Mouse (Mus musculus) lung, embryonic 16.5 days (tissue): ENCODE measurements around the gene Hmmr. TPM values are rescaled to one million over a fixed set of nuclear protein-coding genes. Genes with fewer than 3 reads are reported as not detected.

ENCODE experiments used
- ATAC-seq: fragments of 200-750 bp; cut with Nextera tagmentation; 2 replicates; pipeline ENCODE4 v1.8.0; 2017; ENCODE audit warnings: low read depth, mild to moderate bottlenecking, moderate library complexity
- H3K27ac ChIP-seq: fragments of 300-500 bp; sonication (generic); 2 replicates; pipeline ENCODE4 v1.5.1; 2014; ENCODE audit warnings: mild to moderate bottlenecking, control low read depth, low read length
- H3K27me3 ChIP-seq: fragments of 300-500 bp; sonication (generic); 2 replicates; pipeline ENCODE4 v1.6.1; 2014; ENCODE audit warnings: low read depth, low read length, mixed read lengths; ENCODE audit not compliant: control insufficient read depth, insufficient read depth
- H3K36me3 ChIP-seq: fragments of 300-500 bp; sonication (generic); 2 replicates; pipeline ENCODE4 v1.6.1; 2014; ENCODE audit warnings: low read length; ENCODE audit not compliant: control insufficient read depth, insufficient read depth
- H3K4me1 ChIP-seq: fragments of 300-500 bp; sonication (generic); replicated peaks from 2 replicates; pipeline ENCODE4 v1.6.1; 2014; ENCODE audit warnings: low read length, mixed read lengths; ENCODE audit not compliant: control insufficient read depth, insufficient read depth
- H3K4me2 ChIP-seq: fragments of 300-500 bp; sonication (generic); 2 replicates; pipeline ENCODE4 v1.6.1; 2014; ENCODE audit warnings: low read depth, low read length, control low read depth
- H3K4me3 ChIP-seq: fragments of 300-500 bp; sonication (generic); 2 replicates; pipeline ENCODE4 v1.5.1; 2014; ENCODE audit warnings: mild to moderate bottlenecking, low read length, control low read depth
- H3K9ac ChIP-seq: fragments of 300-500 bp; sonication (generic); 2 replicates; pipeline ENCODE4 v1.6.1; 2014; ENCODE audit warnings: low read length, control low read depth
- H3K9me3 ChIP-seq: fragments of 300-500 bp; sonication (generic); 2 replicates; pipeline ENCODE4 v1.6.1; 2016; ENCODE audit warnings: low read length; ENCODE audit not compliant: control insufficient read depth
- WGBS: fragments of 180-500 bp; shearing (Covaris S2); extraction: QIAGEN DNeasy Blood & Tissue Kit; methylation state at CpG from one replicate; pipeline ENCODE4 v1.1.7; 2014; 5-methylcytosine and 5-hydroxymethylcytosine counted together
- polyA plus RNA-seq: library from polyadenylated mRNA; unstranded; fragments of >200 nt; fragmentation: Nextera tagmentation; extraction: Ambion mirVana; gene quantifications from 2 replicates; pipeline ENCODE4 v1.2.1, GENCODE M21; 2015

The Hmmr gene
- polyA plus RNA-seq, 1 experiment from 2014 or later = 55.1 TPM

GRCm38 (mm10) chr11:40754664-40755107 is 21.5 kb upstream of the Hmmr start:
- H3K36me3 ChIP-seq = peaks cover 5% of the 10 kb centered on the region
- peak overlapping the region; percentile 63 for H3K4me2 ChIP-seq
- H3K9ac ChIP-seq = peak overlapping the region; percentile 91
- peak overlapping the region; percentile 38; the same call in 1 of the 2 replicates for H3K27ac ChIP-seq
- 1% methylated on average over 19 of the region's 19 CpGs for WGBS
- no peaks in the 10 kb centered on the region for H3K27me3 ChIP-seq
- peaks cover 7% of the 10 kb centered on the region for H3K4me1 ChIP-seq
- H3K9me3 ChIP-seq = no peaks in the 10 kb centered on the region
- ATAC-seq = no peak; the same call in 1 of the 2 replicates
- peak overlapping the region; percentile 75 for H3K4me3 ChIP-seq

- 44% methylated on average over 6 of the region's 6 CpGs for WGBS
- Histone ChIP-seq H3K4me3 (0 out of 2 replicates have a peak overlapping the region, but pooled peaks have one; percentile 11), H3K9me3 (no peaks in the 10 kb centered on the region), H3K27ac (no peak overlapping the region), H3K4me2 (peak overlapping the region; percentile 63), H3K36me3 (peaks cover 8% of the 10 kb centered on the region), H3K27me3 (no peaks in the 10 kb centered on the region), H3K4me1 (peaks cover 7% of the 10 kb centered on the region), H3K9ac (no peak overlapping the region)
- ATAC-seq = no peak
These were observed 20.6 kb upstream of the Hmmr start for GRCm38 (mm10) chr11:40753836-40754235.

DNA sequence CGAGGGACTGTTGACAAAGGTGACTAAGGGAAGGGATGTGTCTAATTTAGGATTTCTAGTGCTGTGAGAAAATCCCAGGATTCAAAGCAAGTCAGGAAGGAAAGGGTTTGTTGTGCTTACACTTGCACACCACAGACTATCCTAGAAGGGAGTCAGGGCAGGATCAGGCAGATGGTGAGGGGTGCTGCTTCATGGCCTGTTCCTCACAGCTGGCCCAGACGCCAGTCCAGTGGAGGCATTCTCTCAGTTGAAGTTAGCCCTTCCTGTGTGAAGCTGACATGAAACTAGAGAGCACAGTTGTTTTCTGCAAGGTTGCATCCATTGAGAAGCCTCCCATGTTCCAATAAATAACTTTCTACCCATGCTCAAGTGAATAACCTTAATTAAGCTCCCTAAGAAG is 14.5 kb upstream of the Hmmr start:
- no peak overlapping the region for H3K4me2 ChIP-seq
- no peak overlapping the region for H3K4me3 ChIP-seq
- peaks cover 8% of the 10 kb centered on the region for H3K36me3 ChIP-seq
- whole genome bisulfite sequencing = 67% methylated on average over 2 of the region's 2 CpGs
- no peaks in the 10 kb centered on the region for H3K4me1 ChIP-seq
- H3K9me3 ChIP-seq = no peaks in the 10 kb centered on the region
- no peaks in the 10 kb centered on the region for H3K27me3 ChIP-seq
- ATAC-seq = no peak
- no peak overlapping the region for H3K9ac ChIP-seq
- H3K27ac ChIP-seq = no peak overlapping the region

DNA sequence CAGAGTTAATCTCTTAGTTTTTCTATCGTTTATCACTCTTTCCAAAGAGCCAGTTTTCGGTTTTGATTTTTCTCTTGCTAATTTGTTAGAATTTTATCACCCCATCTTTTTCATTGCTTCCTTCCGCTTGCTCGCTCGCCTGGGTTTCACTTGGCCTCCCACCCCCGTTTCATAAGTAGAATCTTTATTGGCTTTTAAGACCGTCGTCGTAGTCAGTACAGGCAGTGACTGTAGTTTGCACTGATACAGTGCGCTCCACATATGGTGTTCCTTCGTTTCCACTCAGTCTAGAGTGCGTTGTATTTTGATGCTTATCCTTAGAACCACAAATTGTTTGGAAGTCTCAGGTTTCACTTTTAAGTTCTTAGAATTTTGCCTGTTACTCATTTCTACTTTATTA is 13.1 kb upstream of the Hmmr start:
- no peaks in the 10 kb centered on the region for H3K4me1 ChIP-seq
- 89% methylated on average over 12 of the region's 12 CpGs for WGBS

GRCm38 (mm10) chr11:40744348-40744747 is 11.1 kb upstream of the Hmmr start:
- Histone ChIP-seq H3K27me3 (no peaks in the 10 kb centered on the region), H3K9me3 (no peaks in the 10 kb centered on the region), H3K4me2 (no peak overlapping the region), H3K27ac (no peak overlapping the region), H3K4me1 (no peaks in the 10 kb centered on the region), H3K36me3 (peaks cover 4% of the 10 kb centered on the region; the same call in 1 of the 2 replicates), H3K4me3 (no peak overlapping the region), H3K9ac (no peak overlapping the region)
- WGBS = 75% methylated on average over 3 of the region's 3 CpGs
- ATAC-seq = no peak

More for the DNA sequence above, 13.1 kb upstream of the Hmmr start:
- no peak overlapping the region for H3K4me3 ChIP-seq
- no peaks in the 10 kb centered on the region for H3K27me3 ChIP-seq
- no peak for ATAC-seq
- no peaks in the 10 kb centered on the region for H3K9me3 ChIP-seq
- no peak overlapping the region for H3K27ac ChIP-seq
- no peak overlapping the region for H3K9ac ChIP-seq
- H3K4me2 ChIP-seq = no peak overlapping the region
- H3K36me3 ChIP-seq = peaks cover 8% of the 10 kb centered on the region

GRCm38 (mm10) chr11:40741605-40742262 is 8.5 kb upstream of the Hmmr start:
- H3K4me1 ChIP-seq = no peaks in the 10 kb centered on the region
- H3K4me3 ChIP-seq = no peak overlapping the region
- ATAC-seq = no peak
- WGBS = 88% methylated on average over 12 of the region's 12 CpGs
- H3K9me3 ChIP-seq = no peaks in the 10 kb centered on the region
- H3K9ac ChIP-seq = no peak overlapping the region
- H3K4me2 ChIP-seq = no peak overlapping the region
- H3K27ac ChIP-seq = no peak overlapping the region
- H3K36me3 ChIP-seq = peaks cover 16% of the 10 kb centered on the region
- no peaks in the 10 kb centered on the region for H3K27me3 ChIP-seq

DNA sequence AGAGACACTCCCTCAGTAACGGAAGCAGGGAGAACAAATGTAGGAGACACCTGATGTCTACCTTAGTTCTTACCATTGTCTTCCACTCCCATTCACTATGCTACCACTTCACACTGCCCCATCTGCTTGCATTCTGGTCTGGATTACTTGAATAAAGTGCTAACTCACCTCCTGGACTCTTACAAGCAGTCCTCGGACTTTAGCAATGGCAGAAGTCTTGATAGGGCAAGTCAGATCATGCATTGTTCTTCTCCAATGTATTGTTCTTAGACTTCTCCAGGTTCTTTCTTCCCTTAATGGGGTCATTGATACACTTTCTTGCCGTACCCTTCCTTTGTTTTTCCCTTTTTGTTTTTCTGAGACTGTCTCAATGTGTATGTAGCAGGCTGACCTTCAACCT is 4.1 kb upstream of the Hmmr start:
- Histone ChIP-seq H3K4me3 (no peak overlapping the region), H3K4me1 (peaks cover 8% of the 10 kb centered on the region; the same call in 1 of the 2 replicates), H3K9me3 (no peaks in the 10 kb centered on the region), H3K9ac (no peak overlapping the region), H3K27ac (no peak overlapping the region), H3K4me2 (no peak overlapping the region), H3K36me3 (peaks cover 20% of the 10 kb centered on the region), H3K27me3 (no peaks in the 10 kb centered on the region)
- no peak for ATAC-seq
- WGBS = 87% methylated on average over 3 of the region's 3 CpGs

GRCm38 (mm10) chr11:40734251-40734752 is 1.1 kb upstream of the Hmmr start:
- Histone ChIP-seq H3K36me3 (peaks cover 16% of the 10 kb centered on the region), H3K4me1 (peaks cover 14% of the 10 kb centered on the region), H3K9ac (peak overlapping the region; percentile 97), H3K27ac (peak overlapping the region; percentile 72; the same call in 1 of the 2 replicates), H3K9me3 (no peaks in the 10 kb centered on the region), H3K4me2 (peak overlapping the region; percentile 87), H3K4me3 (peak overlapping the region; percentile 96), H3K27me3 (no peaks in the 10 kb centered on the region)
- WGBS = 3% methylated on average over 11 of the region's 11 CpGs
- ATAC-seq = no peak

DNA sequence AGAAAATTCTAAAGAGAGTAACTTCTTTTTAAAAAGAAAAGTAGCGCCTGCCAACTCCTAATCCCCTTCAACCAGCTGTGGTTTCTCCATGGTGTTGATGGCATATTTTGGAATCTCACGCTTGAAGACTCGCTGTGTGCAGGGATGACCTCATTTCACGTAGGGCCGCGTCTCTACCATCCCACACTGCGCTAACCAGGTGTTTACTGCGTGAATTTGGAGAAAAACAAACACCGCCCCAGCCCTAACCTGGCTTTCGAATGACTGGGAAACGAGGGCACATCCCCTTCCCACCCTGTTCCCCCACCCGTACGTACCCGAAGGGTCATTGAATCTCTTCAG is 254 bp downstream of the Hmmr start:
- ATAC-seq = peak; percentile 28; the same call in 1 of the 2 replicates
- peaks cover 17% of the 10 kb centered on the region for H3K36me3 ChIP-seq
- peak overlapping the region; percentile 96 for H3K4me3 ChIP-seq
- H3K27me3 ChIP-seq = no peaks in the 10 kb centered on the region
- H3K9ac ChIP-seq = peak overlapping the region; percentile 74
- no peak overlapping the region for H3K27ac ChIP-seq
- peak overlapping the region; percentile 88 for H3K4me2 ChIP-seq
- no peaks in the 10 kb centered on the region for H3K9me3 ChIP-seq
- H3K4me1 ChIP-seq = peaks cover 14% of the 10 kb centered on the region
- under 1% methylated on average over 14 of the region's 14 CpGs for WGBS
